Mouse (Mus musculus) C2C12 (cell line): ENCODE measurements around the gene Tmeff2. TPM values are rescaled to one million over a fixed set of nuclear protein-coding genes. Genes with fewer than 3 reads are reported as not detected.

Experiments used
- H3K27me3 ChIP-seq: one replicate; pipeline ENCODE4 v1.6.1; 2011; ENCODE audit not compliant: control insufficient read depth, insufficient read depth, insufficient read length
- H3K36me3 ChIP-seq: one replicate; pipeline ENCODE4 v1.6.1; 2011; ENCODE audit not compliant: control insufficient read depth, insufficient read depth
- H3K4me3 ChIP-seq: one replicate; pipeline ENCODE4 v1.5.1; 2011; ENCODE audit warnings: mild to moderate bottlenecking, control low read depth; ENCODE audit not compliant: poor library complexity, insufficient read depth, severe bottlenecking
- H3K79me2 ChIP-seq: one replicate; pipeline ENCODE4 v1.6.1; 2011; ENCODE audit not compliant: control insufficient read depth, insufficient read depth
- H3K79me3 ChIP-seq: one replicate; pipeline ENCODE4 v1.6.1; 2011; ENCODE audit warnings: low read depth, control low read depth
- H3ac ChIP-seq: one replicate; pipeline ENCODE3; 2011; ENCODE audit warnings: low read depth; ENCODE audit not compliant: control insufficient read depth, insufficient read length
- CEBPB ChIP-seq: IDR thresholded peaks from one replicate; pipeline ENCODE4 v1.6.1; 2011; ENCODE audit warnings: low read depth, mild to moderate bottlenecking, control low read depth, moderate library complexity
- CTCF ChIP-seq: IDR thresholded peaks from one replicate; pipeline ENCODE4 v1.5.1; 2011; ENCODE audit not compliant: control insufficient read depth, insufficient read depth, insufficient read length
- FOSL1 ChIP-seq: IDR thresholded peaks from one replicate; pipeline ENCODE4 v1.8.0; 2011; ENCODE audit warnings: mild to moderate bottlenecking, low read length; ENCODE audit not compliant: poor library complexity, insufficient read depth, severe bottlenecking
- MAX ChIP-seq: IDR thresholded peaks from one replicate; pipeline ENCODE4 v1.6.1; 2011; ENCODE audit warnings: mild to moderate bottlenecking, control low read depth
- MYOD1 ChIP-seq: IDR thresholded peaks from one replicate; pipeline ENCODE4 v1.6.1; 2011; ENCODE audit warnings: low read depth; ENCODE audit not compliant: control insufficient read depth, insufficient read length
- MYOG ChIP-seq: IDR thresholded peaks from one replicate; pipeline ENCODE4 v1.6.1; 2011; ENCODE audit not compliant: control insufficient read depth, insufficient read length; ENCODE audit errors: extremely low read depth
- USF1 ChIP-seq: IDR thresholded peaks from one replicate; pipeline ENCODE4 v1.6.1; 2011; ENCODE audit warnings: low read depth, mild to moderate bottlenecking, control low read depth, moderate library complexity
- polyA plus RNA-seq: library from polyadenylated mRNA; unstranded; fragments of >200 nt; fragmentation: generic; extraction: Trizol; gene quantifications from one replicate; pipeline ENCODE4 v1.2.1, GENCODE M21; 2012; ENCODE audit warnings: missing spikeins

The Tmeff2 gene
- polyA plus RNA-seq, 1 experiment = 2.4 TPM

DNA sequence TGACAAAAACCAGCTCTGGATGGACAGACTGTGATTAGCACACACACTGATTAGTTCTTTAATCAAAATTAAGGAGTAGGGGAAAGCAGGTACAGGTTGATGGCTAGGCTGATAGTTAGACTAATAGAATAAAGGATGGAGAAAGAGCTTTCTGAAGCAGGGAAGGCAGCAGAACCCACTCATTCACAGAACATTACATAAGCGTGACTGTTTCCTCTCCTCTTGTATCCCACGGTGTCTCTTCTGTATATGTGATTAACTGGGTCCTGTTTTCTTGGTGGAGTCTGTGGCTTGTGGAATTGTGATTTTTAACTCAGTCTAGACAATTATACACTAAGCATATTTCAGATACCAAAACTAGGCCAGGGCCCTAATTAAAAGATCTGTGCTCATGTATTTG, 217.4 kb downstream of the Tmeff2 start:
- H3K36me3 ChIP-seq = no peaks in the 10 kb centered on the region
- H3K27me3 ChIP-seq = no peaks in the 10 kb centered on the region
- TF ChIP-seq FOSL1 = no peak
- no peak for TF ChIP-seq CEBPB
- TF ChIP-seq MYOG = no peak
- no peak for TF ChIP-seq CTCF
- TF ChIP-seq MAX = no peak
- TF ChIP-seq MYOD1 = no peak
- no peak for TF ChIP-seq USF1
- no peak overlapping the region for H3ac ChIP-seq
- no peaks in the 10 kb centered on the region for H3K79me3 ChIP-seq
- no peaks in the 10 kb centered on the region for H3K79me2 ChIP-seq
- H3K4me3 ChIP-seq = no peak overlapping the region

DNA sequence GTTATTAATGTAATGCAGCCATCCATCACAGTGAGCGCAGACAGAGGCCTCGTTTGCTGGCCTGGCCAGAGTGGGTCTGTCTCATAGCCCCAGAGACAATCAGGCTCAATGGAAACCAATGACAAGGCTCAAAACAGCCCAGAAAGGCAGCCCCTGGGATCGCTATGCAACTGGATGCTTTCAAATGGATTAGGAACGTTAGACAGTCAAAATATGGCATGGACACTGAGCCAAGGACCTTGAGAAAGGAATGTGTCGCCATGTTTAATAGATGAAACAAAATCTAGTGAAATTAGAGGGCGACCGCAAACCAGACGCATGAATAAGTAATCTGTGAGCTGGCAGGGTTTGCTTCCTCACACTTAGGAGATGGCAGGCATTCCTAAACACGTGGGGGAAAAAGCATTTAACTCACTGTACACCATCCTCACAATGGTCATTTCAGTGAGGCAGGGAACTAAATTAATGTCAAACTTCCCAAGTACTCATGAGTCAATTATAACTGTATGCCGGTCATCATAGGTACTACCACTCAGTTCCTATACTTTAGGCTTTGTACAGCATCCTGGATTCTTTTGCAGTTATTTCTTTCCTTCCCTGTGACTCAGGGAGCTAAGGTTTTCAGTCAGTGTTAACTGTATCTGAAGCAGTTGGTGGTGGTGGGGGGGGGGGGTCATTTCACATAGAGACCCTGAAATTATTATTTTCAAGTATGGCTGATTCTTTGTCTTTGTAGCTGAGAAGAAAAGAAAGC, 225.4 kb downstream of the Tmeff2 start:
- Histone ChIP-seq H3K79me2 (no peaks in the 10 kb centered on the region), H3K27me3 (no peaks in the 10 kb centered on the region), H3K79me3 (no peaks in the 10 kb centered on the region), H3K4me3 (no peak overlapping the region), H3ac (no peak overlapping the region), H3K36me3 (no peaks in the 10 kb centered on the region)
- TF ChIP-seq MYOG = no peak
- no peak for TF ChIP-seq FOSL1
- no peak for TF ChIP-seq CEBPB
- peak; percentile 86 for TF ChIP-seq MAX
- peak; percentile 43 for TF ChIP-seq USF1
- TF ChIP-seq MYOD1 = no peak
- TF ChIP-seq CTCF = no peak

DNA sequence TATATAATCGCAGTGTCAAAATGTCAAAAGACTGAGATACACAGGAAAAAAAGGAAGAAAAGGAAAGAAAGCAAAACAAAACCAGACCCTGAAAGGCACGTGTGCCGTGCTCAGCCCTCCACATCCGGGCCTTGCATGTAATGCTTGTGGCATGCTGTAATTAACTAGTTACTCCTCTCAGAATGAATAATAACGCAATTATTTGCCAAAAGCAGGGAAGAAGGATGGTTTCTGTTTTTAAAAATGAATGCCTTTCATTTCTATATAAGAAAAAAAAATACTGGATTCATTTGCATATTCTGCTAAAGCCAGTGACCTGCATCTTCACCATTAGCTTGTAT, 225.9 kb downstream of the Tmeff2 start:
- H3K27me3 ChIP-seq = no peaks in the 10 kb centered on the region

DNA sequence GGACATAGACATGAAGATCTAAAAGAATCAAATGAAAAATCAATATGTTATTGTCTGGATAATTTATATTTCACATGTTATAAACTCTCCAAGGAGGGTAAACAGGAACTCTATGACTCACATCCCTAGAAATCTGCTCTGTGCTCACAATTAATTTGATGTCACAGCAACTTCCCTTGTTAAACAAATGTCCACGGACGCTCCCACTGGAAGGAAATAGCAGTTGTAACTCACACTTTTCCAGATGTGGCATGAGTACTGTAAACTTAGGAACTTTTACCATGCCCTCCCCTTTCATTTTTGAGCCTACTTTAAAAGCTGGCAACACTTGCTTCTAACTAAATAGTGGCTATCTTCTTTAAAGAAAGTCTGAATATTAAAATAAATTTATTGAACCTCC, 236.3 kb downstream of the Tmeff2 start:
- no peaks in the 10 kb centered on the region for H3K79me2 ChIP-seq
- no peaks in the 10 kb centered on the region for H3K36me3 ChIP-seq
- no peaks in the 10 kb centered on the region for H3K79me3 ChIP-seq
- H3K4me3 ChIP-seq = no peak overlapping the region
- no peaks in the 10 kb centered on the region for H3K27me3 ChIP-seq
- TF ChIP-seq MAX (no peak), CTCF (no peak), FOSL1 (no peak), MYOG (no peak), CEBPB (no peak), USF1 (no peak), MYOD1 (no peak)
- H3ac ChIP-seq = no peak overlapping the region

More for the DNA sequence above, 225.9 kb downstream of the Tmeff2 start:
- TF ChIP-seq FOSL1 = no peak
- peak; percentile 88 for TF ChIP-seq MAX
- TF ChIP-seq CTCF = no peak
- TF ChIP-seq USF1 = peak; percentile 63
- Histone ChIP-seq H3K36me3 (no peaks in the 10 kb centered on the region), H3K79me2 (no peaks in the 10 kb centered on the region), H3K79me3 (no peaks in the 10 kb centered on the region), H3K4me3 (no peak overlapping the region), H3ac (no peak overlapping the region)

DNA sequence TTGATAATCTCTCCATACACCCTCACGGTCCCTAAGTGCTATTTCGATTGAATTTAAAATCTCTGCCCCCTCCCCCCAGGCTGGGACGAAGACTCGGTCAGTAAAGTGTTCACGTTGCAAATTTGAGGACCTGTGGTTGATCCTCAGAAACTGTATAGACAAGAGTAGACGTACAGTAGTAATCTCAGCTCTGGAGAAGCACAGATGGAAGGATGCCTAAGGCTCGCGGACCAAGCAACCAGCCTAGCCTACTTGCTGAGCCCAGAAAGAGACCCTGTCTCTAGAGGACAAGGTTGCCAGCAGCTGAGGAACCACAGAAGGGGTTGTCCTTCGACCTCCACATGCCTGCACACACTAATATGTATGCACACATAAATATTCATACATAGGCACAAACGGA, 239.2 kb downstream of the Tmeff2 start:
- Histone ChIP-seq H3K36me3 (no peaks in the 10 kb centered on the region), H3ac (no peak overlapping the region), H3K79me2 (no peaks in the 10 kb centered on the region), H3K4me3 (no peak overlapping the region), H3K79me3 (no peaks in the 10 kb centered on the region), H3K27me3 (no peaks in the 10 kb centered on the region)
- TF ChIP-seq CTCF = no peak
- TF ChIP-seq CEBPB = no peak
- no peak for TF ChIP-seq USF1
- no peak for TF ChIP-seq MAX
- TF ChIP-seq MYOD1 = no peak
- no peak for TF ChIP-seq MYOG
- TF ChIP-seq FOSL1 = no peak

DNA sequence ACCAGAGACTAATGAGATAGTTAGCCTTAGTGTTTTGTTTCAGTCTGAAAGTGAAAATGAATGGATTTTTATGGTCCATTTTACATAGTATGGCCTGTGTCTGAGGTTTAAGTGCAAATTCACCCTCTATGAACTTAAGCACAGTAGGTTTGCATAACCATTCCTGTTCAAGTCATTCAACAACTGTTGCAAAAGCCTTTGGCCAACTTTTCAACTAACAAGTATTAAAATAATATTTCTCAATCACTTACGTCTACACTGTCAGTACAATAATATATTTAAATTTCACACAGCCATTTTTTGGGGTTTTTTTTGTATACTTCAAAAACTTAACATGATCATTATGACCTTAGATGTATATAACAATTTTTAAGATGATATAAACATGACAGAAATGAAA, 240.9 kb downstream of the Tmeff2 start:
- Histone ChIP-seq H3K79me3 (no peaks in the 10 kb centered on the region), H3ac (no peak overlapping the region), H3K36me3 (no peaks in the 10 kb centered on the region), H3K4me3 (no peak overlapping the region), H3K79me2 (no peaks in the 10 kb centered on the region), H3K27me3 (no peaks in the 10 kb centered on the region)
- no peak for TF ChIP-seq USF1
- TF ChIP-seq MAX = no peak
- TF ChIP-seq MYOG = no peak
- no peak for TF ChIP-seq FOSL1
- TF ChIP-seq CEBPB = no peak
- no peak for TF ChIP-seq CTCF
- no peak for TF ChIP-seq MYOD1
